Mouse (Mus musculus) lung, embryonic 14.5 days (tissue): ENCODE measurements at regions not wholly inside any gene's neighbourhood (a gene's known extent, or its start where the extent isn't known, plus 50 kb on each side); places are given as distances from the start of the nearest gene placed in this dataset.

Source experiments
- ATAC-seq: fragments of 200-750 bp; cut with Nextera tagmentation; 2 replicates; pipeline ENCODE4 v1.8.0; 2017; ENCODE audit warnings: mild to moderate bottlenecking, moderate TSS enrichment, moderate library complexity; ENCODE audit not compliant: insufficient read depth
- DNase-seq: peaks from one replicate; pipeline ENCODE4 v3.0.0-alpha.2; 2015
- H3K27ac ChIP-seq: fragments of 300-500 bp; sonication (generic); 2 replicates; pipeline ENCODE4 v1.5.1; 2014; ENCODE audit warnings: low read depth, mild to moderate bottlenecking, moderate library complexity
- H3K27me3 ChIP-seq: fragments of 300-500 bp; sonication (generic); 2 replicates; pipeline ENCODE4 v1.6.1; 2014; ENCODE audit warnings: low read length, control low read depth; ENCODE audit not compliant: insufficient read depth
- H3K36me3 ChIP-seq: fragments of 300-500 bp; sonication (generic); 2 replicates; pipeline ENCODE4 v1.6.1; 2014; ENCODE audit warnings: control low read depth; ENCODE audit not compliant: insufficient read depth
- H3K4me1 ChIP-seq: fragments of 300-500 bp; sonication (generic); 2 replicates; pipeline ENCODE4 v1.6.1; 2014; ENCODE audit warnings: antibody characterized with exemption, control low read depth; ENCODE audit not compliant: insufficient read depth
- H3K4me2 ChIP-seq: fragments of 300-500 bp; sonication (generic); 2 replicates; pipeline ENCODE4 v1.6.1; 2014; ENCODE audit warnings: mild to moderate bottlenecking
- H3K4me3 ChIP-seq: fragments of 300-500 bp; sonication (generic); 2 replicates; pipeline ENCODE4 v1.5.1; 2014; ENCODE audit warnings: low read depth, low read length
- H3K9ac ChIP-seq: fragments of 300-500 bp; sonication (generic); 2 replicates; pipeline ENCODE4 v1.6.1; 2014
- H3K9me3 ChIP-seq: fragments of 300-500 bp; sonication (generic); 2 replicates; pipeline ENCODE4 v1.6.1; 2016; ENCODE audit warnings: low read depth, low read length, control low read depth
- CTCF ChIP-seq: IDR thresholded peaks from 2 replicates; pipeline ENCODE4 v1.5.1; 2016; ENCODE audit warnings: antibody characterized with exemption, low read depth
- WGBS: fragments of 180-500 bp; shearing (Covaris S2); extraction: QIAGEN DNeasy Blood & Tissue Kit; methylation state at CpG from one replicate; pipeline ENCODE4 v1.1.7; 2014; 5-methylcytosine and 5-hydroxymethylcytosine counted together

DNA sequence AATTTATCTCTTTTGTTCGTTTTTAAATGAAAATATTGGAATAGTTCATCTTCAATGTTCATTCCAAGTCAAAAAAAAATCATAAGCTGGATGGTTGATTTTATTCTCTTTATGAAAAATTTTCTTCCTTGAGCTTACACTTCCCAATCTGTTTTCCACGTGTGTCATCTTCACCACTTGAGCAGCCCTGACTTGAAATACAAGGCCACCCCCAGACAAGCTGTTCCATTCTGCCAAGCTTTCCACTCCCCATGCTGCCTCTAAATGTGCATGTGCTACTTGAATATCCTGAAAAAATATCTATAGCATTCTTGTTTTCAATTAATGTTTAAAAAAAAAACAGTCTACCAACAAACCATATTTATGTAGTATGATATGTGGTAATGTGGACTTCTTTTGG lies 693.2 kb downstream of the Basp1 start:
- no peak overlapping the region for H3K4me3 ChIP-seq
- WGBS: 58% methylated on average over 2 of the region's 2 CpGs
- H3K27me3 ChIP-seq: no peaks in the 10 kb centered on the region
- H3K27ac ChIP-seq: no peak overlapping the region
- no peak for DNase-seq
- TF ChIP-seq CTCF: no peak
- no peaks in the 10 kb centered on the region for H3K4me1 ChIP-seq
- H3K9ac ChIP-seq: no peak overlapping the region
- H3K9me3 ChIP-seq: no peaks in the 10 kb centered on the region
- ATAC-seq: no peak
- no peak overlapping the region for H3K4me2 ChIP-seq
- H3K36me3 ChIP-seq: no peaks in the 10 kb centered on the region

DNA sequence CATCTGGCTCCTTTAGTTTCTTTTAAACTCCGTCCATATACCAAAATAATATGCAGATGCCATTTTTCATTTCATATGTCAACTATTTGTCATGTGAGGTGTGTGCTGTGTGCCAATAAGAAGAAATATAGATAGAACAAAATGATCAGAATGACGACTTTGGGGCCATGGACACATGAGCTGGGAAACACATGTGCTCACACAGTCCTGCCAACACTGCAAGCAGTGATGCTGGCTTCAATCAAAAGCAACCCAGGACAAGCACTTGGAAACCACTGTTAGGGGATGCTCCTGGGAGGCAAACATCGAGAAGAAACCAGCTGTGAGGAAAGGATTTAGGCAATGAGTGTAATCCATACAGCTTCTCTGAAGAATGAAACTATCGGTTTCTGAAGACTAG lies 731.4 kb downstream of the Basp1 start:
- H3K4me2 ChIP-seq: no peak overlapping the region
- DNase-seq: no peak
- no peak overlapping the region for H3K4me3 ChIP-seq
- 70% methylated on average over 4 of the region's 4 CpGs for WGBS
- no peak for ATAC-seq
- no peak for TF ChIP-seq CTCF
- H3K9ac ChIP-seq: no peak overlapping the region
- no peaks in the 10 kb centered on the region for H3K4me1 ChIP-seq
- no peaks in the 10 kb centered on the region for H3K27me3 ChIP-seq
- H3K27ac ChIP-seq: no peak overlapping the region
- H3K9me3 ChIP-seq: no peaks in the 10 kb centered on the region
- no peaks in the 10 kb centered on the region for H3K36me3 ChIP-seq

DNA sequence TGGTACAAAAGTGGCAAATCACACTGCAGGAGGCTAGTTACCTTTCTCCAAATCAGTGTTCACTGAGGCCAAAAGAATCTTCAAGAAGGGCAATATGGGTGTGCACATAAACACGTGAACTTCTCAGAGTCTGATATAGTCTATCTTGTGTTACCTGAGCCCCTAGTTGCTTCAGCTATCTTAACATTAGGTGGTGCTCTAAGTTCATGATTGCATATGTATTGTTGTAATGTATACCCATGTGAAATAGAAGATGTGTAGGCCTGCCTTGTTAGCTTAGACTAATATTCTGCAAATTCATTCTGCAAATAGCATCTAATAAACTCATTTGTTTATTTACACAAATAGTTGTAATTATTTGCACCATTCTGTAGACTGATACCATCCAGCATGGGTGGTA lies 764.6 kb downstream of the Basp1 start:
- Histone ChIP-seq H3K36me3 (no peaks in the 10 kb centered on the region), H3K4me2 (no peak overlapping the region), H3K27ac (no peak overlapping the region), H3K4me1 (no peaks in the 10 kb centered on the region), H3K9ac (no peak overlapping the region), H3K9me3 (no peaks in the 10 kb centered on the region), H3K4me3 (no peak overlapping the region), H3K27me3 (no peaks in the 10 kb centered on the region)
- no peak for TF ChIP-seq CTCF
- 67% methylated on average over 1 of the region's 1 CpGs for WGBS
- ATAC-seq (no peak), DNase-seq (no peak)

DNA sequence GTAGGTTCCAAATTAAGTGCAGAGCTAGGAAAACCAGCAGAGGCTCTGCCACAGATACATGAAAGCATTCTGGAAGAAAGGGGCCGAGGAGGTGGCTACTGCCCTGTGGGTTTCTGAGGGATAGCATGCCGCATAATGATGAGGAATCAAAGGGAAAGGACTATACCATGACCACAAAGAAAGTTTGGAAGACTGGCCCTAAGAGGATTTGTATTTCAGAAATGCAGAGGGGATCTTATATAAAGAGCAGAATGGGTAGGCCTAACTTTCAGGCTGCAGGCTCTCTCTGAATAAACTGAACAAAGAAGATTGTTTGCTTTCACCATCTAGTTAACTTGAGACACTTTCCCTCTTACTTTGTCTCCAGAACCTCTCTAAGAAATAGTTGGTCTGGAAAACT lies 777.9 kb downstream of the Basp1 start:
- ATAC-seq: no peak
- H3K4me3 ChIP-seq: no peak overlapping the region
- no peaks in the 10 kb centered on the region for H3K36me3 ChIP-seq
- 79% methylated on average over 2 of the region's 2 CpGs for WGBS
- H3K9me3 ChIP-seq: no peaks in the 10 kb centered on the region
- DNase-seq: no peak
- TF ChIP-seq CTCF: no peak
- no peak overlapping the region for H3K27ac ChIP-seq
- no peak overlapping the region for H3K4me2 ChIP-seq
- no peak overlapping the region for H3K9ac ChIP-seq
- no peaks in the 10 kb centered on the region for H3K4me1 ChIP-seq
- no peaks in the 10 kb centered on the region for H3K27me3 ChIP-seq

DNA sequence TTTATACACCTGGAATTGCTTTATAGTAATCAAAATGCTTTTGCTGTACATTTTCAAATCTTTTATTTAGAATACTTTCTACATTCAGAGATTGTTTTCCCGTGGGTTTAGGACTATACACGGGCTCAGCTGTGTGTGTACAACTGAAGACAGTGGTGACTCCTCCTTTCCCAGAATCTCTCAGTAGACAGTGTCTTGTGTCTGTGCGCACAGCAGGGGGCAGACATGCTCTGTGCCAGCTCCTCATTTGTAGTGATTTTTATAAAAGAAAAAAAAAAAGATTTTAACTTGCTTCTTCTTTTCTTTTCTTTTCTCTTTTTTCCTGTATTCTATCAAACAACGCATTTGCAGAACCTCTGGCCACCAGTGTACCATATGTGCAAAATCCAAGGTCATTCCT lies 817.3 kb downstream of the Basp1 start:
- Histone ChIP-seq H3K4me2 (no peak overlapping the region), H3K27me3 (no peaks in the 10 kb centered on the region), H3K9me3 (no peaks in the 10 kb centered on the region), H3K9ac (no peak overlapping the region), H3K27ac (no peak overlapping the region), H3K36me3 (no peaks in the 10 kb centered on the region), H3K4me1 (no peaks in the 10 kb centered on the region), H3K4me3 (no peak overlapping the region)
- DNase-seq: peak; percentile 79
- peak; percentile 70; the same call in 1 of the 2 replicates for ATAC-seq
- TF ChIP-seq CTCF: peak; percentile 74
- 18% methylated on average over 4 of the region's 4 CpGs for WGBS

DNA sequence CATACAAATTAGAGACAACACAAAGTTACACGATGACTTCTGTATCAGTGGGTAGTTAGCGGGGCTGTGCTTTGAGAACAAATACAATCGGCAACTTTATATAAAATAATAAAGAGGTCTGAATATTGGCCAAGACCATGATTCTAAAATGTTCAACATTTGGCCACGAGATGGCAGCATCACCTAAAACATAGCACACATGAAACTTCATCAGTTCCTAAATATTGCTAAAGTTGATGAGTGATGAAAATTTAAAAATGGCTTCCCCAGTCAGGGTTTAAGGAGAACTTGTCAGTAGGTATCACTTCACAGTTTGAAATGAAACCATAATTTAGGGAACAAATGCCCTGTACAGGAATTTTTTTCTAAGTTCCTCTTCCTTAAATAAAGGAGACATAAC lies 824.6 kb downstream of the Basp1 start:
- Histone ChIP-seq H3K27ac (no peak overlapping the region), H3K27me3 (no peaks in the 10 kb centered on the region), H3K36me3 (no peaks in the 10 kb centered on the region), H3K4me1 (no peaks in the 10 kb centered on the region), H3K9me3 (no peaks in the 10 kb centered on the region), H3K9ac (no peak overlapping the region), H3K4me2 (no peak overlapping the region), H3K4me3 (no peak overlapping the region)
- DNase-seq: peak; percentile 89
- no peak; the same call in 1 of the 2 replicates for ATAC-seq
- WGBS: 27% methylated on average over 4 of the region's 4 CpGs
- TF ChIP-seq CTCF: peak; percentile 68

DNA sequence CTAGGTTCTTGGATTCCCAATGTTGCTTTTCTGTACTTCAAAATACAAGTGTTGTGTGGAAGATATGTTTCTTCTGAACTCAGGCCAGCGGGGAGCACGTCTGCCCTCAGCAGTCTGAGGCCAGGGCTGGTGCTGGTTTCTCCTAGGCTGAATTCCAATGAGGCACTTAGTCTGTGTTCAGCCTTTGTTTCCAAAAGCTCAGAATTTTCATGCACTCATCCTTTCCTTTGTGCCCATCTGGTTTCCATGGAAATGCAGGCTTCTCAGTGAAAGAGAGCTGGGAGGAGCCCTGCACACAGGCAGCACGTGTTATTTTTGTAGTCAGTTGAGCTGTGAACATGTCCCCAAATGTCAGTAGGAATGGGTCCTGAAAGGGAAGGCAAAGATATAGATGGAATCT lies 846.6 kb downstream of the Basp1 start:
- no peaks in the 10 kb centered on the region for H3K36me3 ChIP-seq
- ATAC-seq: no peak
- no peak overlapping the region for H3K4me2 ChIP-seq
- no peak overlapping the region for H3K4me3 ChIP-seq
- no peak for TF ChIP-seq CTCF
- H3K27me3 ChIP-seq: no peaks in the 10 kb centered on the region
- H3K27ac ChIP-seq: no peak overlapping the region
- H3K9me3 ChIP-seq: no peaks in the 10 kb centered on the region
- no peak overlapping the region for H3K9ac ChIP-seq
- H3K4me1 ChIP-seq: no peaks in the 10 kb centered on the region
- 49% methylated on average over 3 of the region's 3 CpGs for WGBS
- DNase-seq: no peak

DNA sequence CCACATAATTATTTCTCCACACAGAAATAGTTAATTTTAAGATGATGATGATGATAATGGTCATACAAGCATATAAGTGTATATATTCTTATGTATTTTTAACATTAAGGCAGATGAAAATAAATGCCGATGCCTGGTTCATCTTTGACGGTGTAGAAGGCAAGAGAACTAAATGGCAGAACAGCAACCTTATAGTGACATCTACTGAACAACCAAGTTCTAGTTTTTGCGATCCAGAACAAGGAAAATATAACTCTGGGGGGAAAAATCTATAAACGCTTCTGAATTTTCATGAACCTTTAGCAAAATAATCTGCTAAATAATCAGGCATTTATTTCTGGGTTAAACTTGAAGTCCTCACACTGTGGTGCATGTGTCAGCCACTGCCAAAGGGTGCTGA lies 856.8 kb downstream of the Basp1 start:
- Histone ChIP-seq H3K9ac (no peak overlapping the region), H3K4me3 (no peak overlapping the region), H3K27me3 (no peaks in the 10 kb centered on the region), H3K9me3 (no peaks in the 10 kb centered on the region), H3K4me1 (no peaks in the 10 kb centered on the region), H3K36me3 (no peaks in the 10 kb centered on the region), H3K27ac (no peak overlapping the region), H3K4me2 (no peak overlapping the region)
- WGBS: 85% methylated on average over 4 of the region's 4 CpGs
- TF ChIP-seq CTCF: no peak
- ATAC-seq (no peak), DNase-seq (no peak)
